Mouse (Mus musculus) E14TG2a.4 (cell line): ENCODE results near the gene Shc1.

Experiments
- CTCF ChIP-seq: conservative IDR thresholded peaks from 2 replicates; pipeline ENCODE4 v1.5.1; 2014; ENCODE audit warnings: low read length
- NANOG ChIP-seq: IDR thresholded peaks from 2 replicates; pipeline ENCODE4 v1.6.1; 2014; ENCODE audit warnings: borderline replicate concordance, low read length, mixed read lengths
- POU5F1 ChIP-seq: IDR thresholded peaks from 2 replicates; pipeline ENCODE4 v1.6.1; 2014; ENCODE audit warnings: low read length, borderline replicate concordance

GRCm38 (mm10) chr3:89379388-89380131, 38.7 kb upstream of the Shc1 start:
- no peak for TF ChIP-seq CTCF
- no peak for TF ChIP-seq POU5F1
- no peak for TF ChIP-seq NANOG
